Mouse (Mus musculus): ENCODE data around the gene Mbd6.
A peak's percentile ranks its signal among the peaks of the same experiment; 100 is the strongest.

Gene Mbd6

DNA sequence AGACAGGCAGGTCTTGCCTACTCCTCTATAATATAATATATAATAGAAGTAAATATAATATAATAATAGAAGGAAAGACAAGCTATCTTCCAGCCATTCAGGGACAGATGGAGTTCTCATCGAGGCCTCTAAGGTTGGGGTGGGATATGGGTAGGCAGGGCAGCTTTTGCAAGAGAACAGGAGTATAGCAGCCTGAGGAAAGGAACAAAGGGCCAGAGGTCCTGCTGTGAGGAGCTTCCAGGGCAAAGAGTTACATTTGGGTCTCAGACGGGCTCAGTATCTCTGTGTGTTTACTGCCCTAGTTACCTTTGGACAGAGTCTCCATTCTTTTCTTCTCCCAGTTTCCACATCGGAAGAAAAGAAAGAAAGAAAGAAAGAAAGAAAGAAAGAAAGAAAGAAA lies 25.2 kb downstream of the Mbd6 start:
- no peak for DNase-seq (ENCODE audit: low spot score in 2 of 2)

DNA sequence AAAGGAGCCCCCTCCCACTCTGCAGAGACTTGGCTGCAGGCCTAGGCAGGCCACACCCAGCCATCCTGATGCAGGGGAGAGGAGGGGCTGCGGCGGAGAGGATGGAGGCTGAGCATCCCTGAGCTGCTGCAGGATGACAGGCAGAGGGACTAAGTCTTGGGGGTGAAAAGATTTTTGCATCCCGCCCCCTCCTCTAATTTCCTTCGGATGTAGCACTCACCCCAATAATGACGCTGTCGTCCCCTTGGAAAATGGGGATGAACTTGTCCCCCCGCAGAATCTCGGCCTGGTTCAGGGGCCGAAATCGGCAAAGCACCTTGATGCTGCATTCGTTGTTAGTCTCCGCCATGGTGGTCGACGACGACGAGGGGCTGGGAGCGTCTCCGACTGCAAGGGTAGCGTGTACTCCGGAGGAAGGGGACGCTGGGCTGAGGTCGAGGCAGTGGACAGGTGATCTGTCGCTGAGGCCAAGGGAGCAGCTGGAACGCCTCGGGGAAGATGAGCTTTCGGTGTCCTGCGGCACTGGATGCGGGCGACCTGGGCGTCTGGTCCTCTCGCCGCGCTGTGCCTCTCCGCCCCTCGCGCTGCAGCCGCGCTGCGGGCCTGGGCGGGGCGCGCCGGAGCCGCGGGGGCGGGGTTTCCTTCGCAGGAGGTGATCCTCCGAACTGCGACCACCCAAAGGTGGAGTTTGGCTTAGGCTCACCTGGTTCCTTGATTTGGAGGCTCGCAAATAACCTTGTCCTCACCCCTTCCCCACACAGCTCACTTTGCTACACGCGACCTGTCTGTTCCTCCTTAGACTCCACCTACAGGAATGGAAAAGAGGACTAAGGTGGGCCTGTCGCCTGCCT lies 26.0 kb downstream of the Mbd6 start, which contains the start of gene Kif5a:
TSS of gene Kif5a (minus strand) at position 801 of the 851 bp plus-strand sequence.
- DNase-seq (ENCODE audit: low spot score in 2 of 2), result peak; percentile 82 to 84

DNA sequence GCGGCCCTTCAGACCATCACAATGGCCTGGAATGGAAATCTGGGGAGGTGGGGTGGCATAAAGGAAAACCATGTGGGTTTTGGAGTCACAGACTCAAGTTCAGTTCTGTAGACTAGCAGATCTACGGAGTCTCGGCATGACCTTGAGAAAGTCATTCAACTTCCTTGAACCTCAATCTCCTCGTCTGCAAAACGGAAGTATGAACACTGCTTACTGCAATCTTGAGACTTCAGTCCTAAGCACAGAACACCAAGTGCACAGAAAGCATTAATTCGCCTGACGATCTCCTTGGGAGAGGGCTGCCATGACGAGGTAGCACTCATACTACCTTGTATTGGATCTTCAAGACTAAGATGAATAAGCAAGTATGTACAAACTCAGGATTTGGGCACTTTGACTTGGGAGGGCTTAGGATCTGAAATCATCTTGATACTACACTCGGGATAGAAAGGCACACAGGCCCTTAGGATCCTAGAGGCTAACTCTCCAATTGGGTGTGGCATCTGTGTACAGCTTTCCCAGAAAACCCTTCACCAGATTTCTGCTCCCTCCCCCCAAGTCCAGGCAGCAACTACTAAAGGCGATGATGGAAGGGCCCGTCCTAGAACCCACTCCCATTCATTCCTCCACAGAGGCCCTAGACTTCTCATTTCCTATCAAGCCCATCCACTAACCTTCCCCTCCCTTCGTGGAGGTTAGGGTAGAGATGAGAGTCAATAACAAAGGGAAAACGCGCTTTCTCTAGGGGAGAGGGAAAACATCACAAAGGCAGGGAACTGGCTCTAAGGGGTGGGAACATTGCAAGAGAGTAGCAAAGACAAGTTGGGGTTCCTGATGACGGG lies 26.9 kb downstream of the Mbd6 start:
- DNase-seq (ENCODE audit: low spot score in 2 of 2), result peak in 1 of 2 experiments; percentile 54

DNA sequence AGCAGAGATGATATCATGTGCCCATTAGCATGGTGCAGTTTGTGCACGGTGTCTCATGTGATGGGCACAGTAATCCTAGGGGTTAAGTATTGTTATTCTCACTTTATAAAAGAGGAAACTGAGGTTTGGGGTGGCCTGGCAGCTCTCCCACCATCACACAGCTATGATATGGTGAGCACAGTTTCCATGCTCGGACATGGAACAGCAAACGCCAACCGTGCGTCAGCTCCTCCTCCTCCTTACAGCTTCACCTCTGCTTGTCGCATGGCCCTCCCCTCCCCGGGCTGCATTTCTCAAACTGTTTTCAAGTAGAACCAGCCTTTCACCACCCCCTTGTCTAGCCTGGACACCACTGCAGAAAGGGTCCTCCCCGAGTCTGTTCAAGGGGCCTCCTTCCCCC lies 30.3 kb downstream of the Mbd6 start:
- no peak for DNase-seq (ENCODE audit: low spot score in 2 of 2)

DNA sequence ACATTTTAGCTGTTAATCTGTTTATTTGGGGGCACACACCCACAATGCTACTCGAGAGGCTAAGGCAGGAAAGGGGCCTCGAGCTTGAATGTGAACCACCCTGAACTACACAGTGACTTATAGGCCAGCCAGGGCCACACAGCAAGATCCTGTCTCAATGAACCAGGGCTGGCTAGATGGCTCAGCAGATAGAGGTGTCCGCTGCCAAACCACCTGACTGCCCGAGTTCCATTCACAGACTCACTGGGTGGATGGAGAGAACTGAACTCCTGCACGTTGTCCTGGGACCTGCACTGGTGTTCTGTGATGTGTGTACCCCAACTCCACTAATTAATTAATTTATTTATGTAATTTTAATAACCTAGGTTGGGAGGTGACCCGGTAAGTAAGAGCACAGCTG lies 31.0 kb downstream of the Mbd6 start:
- DNase-seq (ENCODE audit: low spot score in 2 of 2), result no peak

DNA sequence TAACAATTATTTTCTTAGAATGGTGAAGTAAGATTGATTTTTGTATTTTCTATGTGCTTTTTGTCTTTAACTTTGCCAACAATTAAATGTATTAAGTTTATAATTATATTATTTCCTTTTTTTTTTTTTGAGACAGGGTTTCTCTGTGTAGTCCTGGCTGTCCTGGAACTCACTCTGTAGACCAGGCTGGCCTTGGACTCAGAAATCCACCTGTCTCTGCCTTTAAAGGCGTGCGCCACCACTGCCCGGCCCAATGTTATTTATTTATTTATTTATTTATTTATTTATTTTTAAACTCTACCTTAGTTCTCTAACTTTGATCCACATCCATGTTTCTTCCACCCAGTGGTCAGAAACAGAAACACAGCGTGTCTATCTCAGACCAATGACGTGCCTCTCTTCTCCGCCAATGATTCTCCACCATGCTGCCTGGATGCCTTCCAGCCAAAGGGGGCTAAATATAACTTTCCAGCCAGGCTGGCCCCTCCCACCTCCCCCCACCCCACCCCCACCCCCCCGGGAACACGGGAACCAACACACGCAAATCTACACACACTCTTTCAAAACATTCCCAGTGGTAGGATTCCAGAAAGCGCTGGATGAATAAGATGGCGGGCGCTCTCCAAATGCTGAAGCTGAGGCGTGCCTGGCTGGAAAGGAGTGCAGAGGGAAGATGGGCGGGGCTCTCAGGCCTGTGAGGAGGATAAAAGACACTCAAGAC lies 33.0 kb downstream of the Mbd6 start:
- DNase-seq (ENCODE audit: low spot score in 2 of 2), result peak; percentile 56 to 71

DNA sequence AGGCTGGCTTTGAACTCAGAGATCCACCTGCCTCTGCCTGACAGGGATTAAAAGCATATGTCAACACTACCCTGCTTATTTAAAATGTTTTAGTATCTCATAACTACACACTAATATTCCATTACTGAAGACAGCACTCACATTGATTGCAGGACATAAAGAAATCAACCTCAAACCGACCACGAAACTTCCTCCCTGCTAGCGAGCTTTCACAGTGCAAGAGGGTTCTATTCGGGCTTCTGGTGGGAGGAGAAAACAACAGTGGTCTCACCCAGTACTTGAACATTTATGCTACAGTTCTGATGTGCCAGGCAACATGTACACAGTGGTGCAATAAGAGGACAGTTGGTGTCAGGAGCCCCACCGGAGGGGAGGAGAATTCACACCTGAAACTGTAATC lies 38.0 kb downstream of the Mbd6 start:
- DNase-seq (ENCODE audit: low spot score in 2 of 2), result no peak

DNA sequence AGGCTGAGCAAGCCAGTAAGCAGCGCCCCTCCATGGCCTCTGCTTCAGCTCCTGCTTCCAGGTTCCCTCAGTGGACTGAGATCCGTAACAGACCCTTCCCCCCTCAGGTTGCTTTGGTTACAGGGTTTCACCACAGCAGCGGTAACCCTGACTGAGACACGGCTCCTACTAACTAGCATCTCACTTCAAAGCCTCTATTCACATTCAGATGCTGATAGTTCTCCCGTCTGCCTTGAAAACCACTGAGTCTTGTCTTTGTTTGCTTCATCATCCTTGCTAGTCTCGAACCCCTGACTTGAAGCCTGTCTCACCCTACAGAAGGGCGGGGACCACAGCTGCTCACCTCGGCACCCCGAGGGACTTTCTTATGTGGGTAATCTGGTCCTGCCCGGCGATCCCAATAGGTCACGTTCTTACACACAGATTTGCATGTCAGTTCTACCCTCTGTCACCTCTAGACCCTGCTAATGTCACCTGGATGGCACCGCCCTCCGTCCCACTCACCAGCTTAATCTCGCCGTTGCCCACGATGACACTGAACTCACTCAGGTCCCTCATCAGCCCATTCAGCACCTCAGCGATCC lies 50.5 kb downstream of the Mbd6 start:
- no peak for DNase-seq (ENCODE audit: low spot score in 2 of 2)

DNA sequence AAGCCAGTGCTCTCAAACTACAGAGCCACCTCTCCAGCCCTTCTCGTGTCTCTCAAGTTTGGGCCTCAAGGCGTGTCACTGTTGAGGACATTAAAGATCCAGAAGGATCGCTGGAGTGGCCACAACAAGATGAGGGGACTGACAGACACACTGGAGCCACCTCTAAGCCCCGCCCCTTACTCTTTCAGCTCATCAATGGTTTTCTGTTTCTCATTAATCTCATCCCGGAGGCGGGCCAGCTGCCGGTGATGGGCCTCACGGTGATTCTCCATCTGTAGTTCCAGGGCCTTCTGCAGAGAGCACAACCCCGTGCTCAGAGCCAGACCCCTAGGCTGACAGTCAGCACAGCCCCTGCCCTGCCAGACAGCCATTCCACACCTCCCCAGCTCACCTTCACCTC lies 52.3 kb downstream of the Mbd6 start:
- no peak for DNase-seq (ENCODE audit: low spot score in 2 of 2)

DNA sequence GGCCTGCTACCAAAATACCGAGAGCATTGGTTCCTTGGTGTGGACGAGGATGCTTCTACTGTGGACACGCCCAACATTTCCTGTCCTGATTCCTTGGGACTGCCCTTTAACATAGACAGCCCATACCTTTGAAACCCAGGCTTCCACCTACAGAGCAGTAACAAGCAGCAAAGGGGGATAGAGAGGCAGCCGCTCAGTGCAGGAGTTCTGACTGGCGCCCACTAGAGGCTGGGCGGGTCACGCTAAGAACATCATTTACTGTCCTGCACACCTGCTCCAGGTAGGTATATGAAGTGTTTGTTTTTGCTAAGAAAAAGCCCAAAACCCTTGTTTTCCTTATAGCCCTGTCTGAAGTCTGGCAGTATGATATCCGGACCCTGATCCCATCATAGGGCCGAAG lies 55.7 kb downstream of the Mbd6 start:
- no peak for DNase-seq (ENCODE audit: low spot score in 2 of 2)

All from right cerebral cortex, postnatal 10 days (tissue).